40 mouse cellular contexts compared by ENCODE assay signal in the genomic region with DNA sequence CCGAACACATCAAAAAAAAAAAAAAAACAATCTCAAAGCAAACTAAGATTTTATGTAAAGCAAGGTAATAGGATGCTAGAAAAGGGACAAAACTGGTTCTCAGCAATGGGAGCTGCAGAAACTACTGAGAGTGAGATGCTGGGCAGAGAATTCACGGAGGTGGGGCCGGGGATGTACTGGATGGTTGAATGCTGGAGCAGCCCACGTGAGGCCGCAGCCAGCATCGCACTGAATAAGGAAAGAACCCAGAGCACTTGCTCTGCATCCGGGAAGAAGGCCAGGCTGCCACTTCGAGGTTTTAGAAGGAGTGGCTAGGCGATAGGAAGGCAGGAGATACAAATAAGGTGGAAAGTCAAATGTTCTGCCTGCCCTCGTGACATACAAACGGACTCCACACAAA. TPM values are rescaled to one million over a fixed set of nuclear protein-coding genes. Genes with fewer than 3 reads are reported as not detected.
A peak's percentile ranks its signal among the peaks of the same experiment; 100 is the strongest.
DNase-seq lines count a peak whose midpoint lies in the region; ATAC-seq and TF ChIP-seq lines count a peak whose summit lies in the region.
"Had no signal": no experiment of that assay in that cellular context is flagged by ENCODE, and none has a peak within 500 bp of the region (broad histone marks: within the 10 kb centered on the region; RNA-seq: fewer than 3 reads in every experiment).

No protein-coding gene starts in this region.

- no peak overlapping the region for H3K4me2 ChIP-seq in liver, postnatal 0 days (ENCODE audit: low read depth, low read length)
- H3K4me2 ChIP-seq in hindbrain, embryonic 14.5 days (replicated peaks) = no peak overlapping the region
- H3K4me2 ChIP-seq: embryonic facial prominence, embryonic 12.5 days; heart, embryonic 15.5 days; intestine, embryonic 15.5 days; lung, embryonic 14.5 days; neural tube, embryonic 12.5 days had no signal

- no peaks in the 10 kb centered on the region for H3K4me1 ChIP-seq in liver, postnatal 0 days (ENCODE audit: insufficient read depth)
- H3K4me1 ChIP-seq in hindbrain, embryonic 14.5 days (replicated peaks; ENCODE audit: control insufficient read depth, insufficient read depth, low read length) = no peaks in the 10 kb centered on the region
- H3K4me1 ChIP-seq: embryonic facial prominence, embryonic 12.5 days; heart, embryonic 10.5 days; intestine, embryonic 15.5 days; neural tube, embryonic 12.5 days had no signal

- H3K9ac ChIP-seq in liver, postnatal 0 days (replicated peaks) = no peak overlapping the region
- no peak overlapping the region for H3K9ac ChIP-seq in hindbrain, embryonic 14.5 days
- H3K9ac ChIP-seq: embryonic facial prominence, embryonic 12.5 days; heart, embryonic 15.5 days; intestine, embryonic 15.5 days; liver, embryonic 14.5 days; lung, embryonic 14.5 days; neural tube, embryonic 12.5 days had no signal

- no peak for TF ChIP-seq EP300 in liver, postnatal 0 days (IDR thresholded peaks at IDR 0.05; ENCODE audit: low read depth)

- ATAC-seq in liver, postnatal 0 days = no peak
- no peak for ATAC-seq in hindbrain, embryonic 14.5 days (ENCODE audit: low FRiP score)
- ATAC-seq: activated CD4-positive, CD25-positive, alpha-beta regulatory T cell, adult 4 months; CD4-positive, CD25-positive, alpha-beta regulatory T cell, adult 4 months; forebrain, embryonic 14.5 days; hindbrain, postnatal 0 days; intestine, embryonic 15.5 days had no signal

- 56% methylated on average over 11 of the region's 11 CpGs for WGBS in liver, postnatal 0 days (ENCODE audit: insufficient replicate concordance)
- WGBS in hindbrain, embryonic 14.5 days = 68% methylated on average over 11 of the region's 11 CpGs

- no peak overlapping the region for H3K27ac ChIP-seq in liver, postnatal 0 days (ENCODE audit: low read depth)
- no peak overlapping the region for H3K27ac ChIP-seq in hindbrain, embryonic 14.5 days
- H3K27ac ChIP-seq: embryonic facial prominence, embryonic 12.5 days; heart, embryonic 10.5 days; heart, embryonic 15.5 days; hindbrain, postnatal 0 days; intestine, embryonic 15.5 days; layer of hippocampus, adult 2 months; liver, embryonic 14.5 days; midbrain, embryonic 10.5 days; neural tube, embryonic 12.5 days; stomach, postnatal 0 days had no signal

- DNase-seq in layer of hippocampus, adult 9-11 months = peak; percentile 28
- DNase-seq in layer of hippocampus, adult 8-10 months (ENCODE audit: low spot score in 2 of 2) = no peak
- peak; percentile 58 for DNase-seq in right cerebral cortex, adult 18-20 months
- DNase-seq in right cerebral cortex, postnatal 4 days = no peak
- DNase-seq in right cerebral cortex, adult 2 months (ENCODE audit: low spot score in 2 of 2) = peak; percentile 11 to 19
- no peak for DNase-seq in liver, postnatal 0 days
- DNase-seq in hindbrain, embryonic 14.5 days (ENCODE audit: low spot score) = no peak
- DNase-seq: adrenal gland, postnatal 10 days; cerebellum, adult 11-12 months; cerebellum, adult 9-11 months; embryo, embryonic 11 days; gastrocnemius, postnatal 25 days; kidney, adult 2 months; kidney, postnatal 36 days; layer of hippocampus, postnatal 36 days; liver; lung, embryonic 14.5 days; lung, postnatal 14 days; thymus, postnatal 4 days had no signal

- H3K9me3 ChIP-seq in liver, postnatal 0 days (ENCODE audit: low read length) = no peaks in the 10 kb centered on the region
- H3K9me3 ChIP-seq in hindbrain, embryonic 14.5 days (ENCODE audit: control insufficient read depth, low read length) = no peaks in the 10 kb centered on the region
- H3K9me3 ChIP-seq: embryonic facial prominence, embryonic 12.5 days; heart, embryonic 10.5 days; heart, embryonic 15.5 days; intestine, embryonic 15.5 days; midbrain, embryonic 10.5 days; neural tube, embryonic 12.5 days had no signal

- no peak for TF ChIP-seq CTCF in liver, postnatal 0 days (IDR thresholded peaks at IDR 0.05; ENCODE audit: low read depth)

- no peaks in the 10 kb centered on the region for H3K36me3 ChIP-seq in liver, postnatal 0 days (replicated peaks; ENCODE audit: insufficient read depth, low read length)
- H3K36me3 ChIP-seq in hindbrain, embryonic 14.5 days (replicated peaks; ENCODE audit: control insufficient read depth, insufficient read depth) = no peaks in the 10 kb centered on the region
- H3K36me3 ChIP-seq: embryonic facial prominence, embryonic 12.5 days; heart, embryonic 10.5 days; heart, embryonic 15.5 days; intestine, embryonic 15.5 days; midbrain, embryonic 10.5 days; neural tube, embryonic 12.5 days had no signal

- H3K27me3 ChIP-seq in liver, postnatal 0 days (ENCODE audit: insufficient read depth, low read length) = 0 out of 2 replicates have a peak, but pooled peaks cover 3% of the 10 kb centered on the region
- H3K27me3 ChIP-seq in hindbrain, embryonic 14.5 days (ENCODE audit: control insufficient read depth, insufficient read depth, low read length) = no peaks in the 10 kb centered on the region
- H3K27me3 ChIP-seq: embryonic facial prominence, embryonic 12.5 days; heart, embryonic 15.5 days; intestine, embryonic 15.5 days; neural tube, embryonic 12.5 days had no signal

- no peak overlapping the region for H3K4me3 ChIP-seq in liver, postnatal 0 days (ENCODE audit: low read depth, low read length)
- H3K4me3 ChIP-seq in hindbrain, embryonic 14.5 days (replicated peaks; ENCODE audit: low read length) = no peak overlapping the region
- H3K4me3 ChIP-seq: embryonic facial prominence, embryonic 12.5 days; heart, embryonic 10.5 days; heart, embryonic 15.5 days; intestine, embryonic 15.5 days; layer of hippocampus, adult 2 months; midbrain, embryonic 10.5 days; myocyte; neural tube, embryonic 12.5 days had no signal

RNA-seq across cellular contexts. Expression of a gene that starts 18.6 kb away (rescaled TPM):
- total RNA-seq in layer of hippocampus, adult 8-10 months (2022) = under 1 TPM in 1 of 4 experiments, not detected in 3; 0.16 TPM
- polyA plus RNA-seq in liver, postnatal 0 days (2015; fragmentation: Nextera tagmentation; extraction: Ambion mirVana) = 0.45 and 0.53 TPM in 2 replicates
- polyA plus RNA-seq in hindbrain, embryonic 14.5 days (2014; fragmentation: Nextera tagmentation; extraction: Ambion mirVana) = not detected in 2 replicates
- total RNA-seq: gastrocnemius, adult 18-20 months; gastrocnemius, postnatal 25 days; heart, postnatal 25 days; hindbrain, postnatal 0 days; layer of hippocampus, postnatal 36 days; megakaryocyte progenitor cell, adult 5-6 weeks; midbrain, postnatal 0 days had no signal
- polyA plus RNA-seq: CD4-positive, CD25-positive, alpha-beta regulatory T cell, adult 4 months; embryonic facial prominence, embryonic 12.5 days; forebrain, embryonic 14.5 days; heart, embryonic 10.5 days; heart, embryonic 15.5 days; hindbrain, embryonic 11.5 days; hindbrain, postnatal 0 days; intestine, embryonic 15.5 days; kidney, adult 2 months; kidney, embryonic 16.5 days; limb, embryonic 11.5 days; midbrain, embryonic 10.5 days; midbrain, postnatal 0 days; myocyte; neural tube, embryonic 12.5 days had no signal

RNA-seq across cellular contexts. Expression of a gene that starts 49.0 kb away (rescaled TPM):
- 10 to 100 TPM; 31.7 to 53.2 (median 43.4) TPM for total RNA-seq in layer of hippocampus, adult 8-10 months (2022)
- polyA plus RNA-seq in liver, postnatal 0 days (2015; fragmentation: Nextera tagmentation; extraction: Ambion mirVana) = 81.9 and 83.5 TPM in 2 replicates
- 8.7 and 10.3 TPM in 2 replicates for polyA plus RNA-seq in hindbrain, embryonic 14.5 days (2014; fragmentation: Nextera tagmentation; extraction: Ambion mirVana)

Comparison
In these comparisons a context has a peak if more than half of its experiments do, and no peak if none do; other contexts are left out.
1. DNase-seq: peak in layer of hippocampus, adult 9-11 months (single experiment), right cerebral cortex, adult 18-20 months (single experiment) and right cerebral cortex, adult 2 months (2 of 2); none in layer of hippocampus, adult 8-10 months (0 of 2), right cerebral cortex, postnatal 4 days (single experiment), liver, postnatal 0 days (single experiment) and hindbrain, embryonic 14.5 days (single experiment).